Mouse (Mus musculus) stomach, embryonic 14.5 days (tissue): Measurements from ENCODE around the gene Slc26a8. TPM values are rescaled to one million over a fixed set of nuclear protein-coding genes. Genes with fewer than 3 reads are reported as not detected.
A peak's percentile ranks its signal among the peaks of the same experiment; 100 is the strongest.

ENCODE experiments used
- ATAC-seq: fragments of 200-750 bp; cut with Nextera tagmentation; 2 replicates; pipeline ENCODE4 v1.8.0; 2017; ENCODE audit warnings: low read depth, moderate TSS enrichment; ENCODE audit not compliant: insufficient number of reproducible peaks, insufficient read depth, low FRiP score
- H3K27ac ChIP-seq: fragments of 300-500 bp; sonication (generic); 2 replicates; pipeline ENCODE4 v1.5.1; 2014; ENCODE audit warnings: mild to moderate bottlenecking, low read length, moderate library complexity, mixed read lengths
- H3K27me3 ChIP-seq: fragments of 300-500 bp; sonication (generic); 2 replicates; pipeline ENCODE4 v1.6.1; 2014; ENCODE audit warnings: low read length, control low read depth, mixed read lengths; ENCODE audit not compliant: control insufficient read depth, insufficient read depth
- H3K36me3 ChIP-seq: fragments of 300-500 bp; sonication (generic); 2 replicates; pipeline ENCODE4 v1.6.1; 2014; ENCODE audit warnings: mild to moderate bottlenecking, control low read depth, low read length, moderate library complexity, mixed read lengths; ENCODE audit not compliant: control insufficient read depth, insufficient read depth
- H3K4me1 ChIP-seq: fragments of 300-500 bp; sonication (generic); 2 replicates; pipeline ENCODE4 v1.6.1; 2014; ENCODE audit warnings: low read length, control low read depth, mixed read lengths; ENCODE audit not compliant: control insufficient read depth, insufficient read depth
- H3K4me2 ChIP-seq: fragments of 300-500 bp; sonication (generic); replicated peaks from 2 replicates; pipeline ENCODE4 v1.6.1; 2014; ENCODE audit warnings: low read depth, low read length, control low read depth
- H3K4me3 ChIP-seq: fragments of 300-500 bp; sonication (generic); 2 replicates; pipeline ENCODE4 v1.5.1; 2014; ENCODE audit warnings: low read depth, low read length, control low read depth
- H3K9ac ChIP-seq: fragments of 300-500 bp; sonication (generic); replicated peaks from 2 replicates; pipeline ENCODE4 v1.6.1; 2014; ENCODE audit warnings: low read depth, mild to moderate bottlenecking, control low read depth, low read length, moderate library complexity, mixed read lengths
- H3K9me3 ChIP-seq: fragments of 300-500 bp; sonication (generic); 2 replicates; pipeline ENCODE4 v1.6.1; 2016; ENCODE audit warnings: low read depth, low read length, control low read depth; ENCODE audit not compliant: control insufficient read depth
- WGBS: fragments of 180-500 bp; shearing (Covaris S2); extraction: QIAGEN DNeasy Blood & Tissue Kit; methylation state at CpG from one replicate; pipeline ENCODE4 v1.1.7; 2014; 5-methylcytosine and 5-hydroxymethylcytosine counted together
- polyA plus RNA-seq: library from polyadenylated mRNA; unstranded; fragments of >200 nt; fragmentation: Nextera tagmentation; extraction: Ambion mirVana; gene quantifications from 2 replicates; pipeline ENCODE4 v1.2.1, GENCODE M21; 2014

Slc26a8 gene
- polyA plus RNA-seq, 1 experiment from 2014 or later = 1.9 TPM

GRCm38 (mm10) chr17:28617636-28618035, 72.4 kb downstream of the Slc26a8 start:
- no peaks in the 10 kb centered on the region for H3K27me3 ChIP-seq
- no peaks in the 10 kb centered on the region for H3K9me3 ChIP-seq
- 88% methylated on average over 10 of the region's 10 CpGs for WGBS
- peaks cover 16% of the 10 kb centered on the region for H3K4me1 ChIP-seq
- H3K27ac ChIP-seq = no peak overlapping the region
- H3K4me3 ChIP-seq = no peak overlapping the region
- H3K36me3 ChIP-seq = peaks cover 17% of the 10 kb centered on the region
- no peak overlapping the region for H3K9ac ChIP-seq
- no peak overlapping the region for H3K4me2 ChIP-seq
- no peak for ATAC-seq

GRCm38 (mm10) chr17:28615332-28615731, 74.7 kb downstream of the Slc26a8 start:
- H3K27ac ChIP-seq = no peak overlapping the region
- peaks cover 8% of the 10 kb centered on the region; the same call in 1 of the 2 replicates for H3K4me1 ChIP-seq
- peaks cover 17% of the 10 kb centered on the region for H3K36me3 ChIP-seq
- no peak overlapping the region for H3K4me2 ChIP-seq
- 98% methylated on average over 4 of the region's 4 CpGs for WGBS
- no peak for ATAC-seq
- H3K9ac ChIP-seq = no peak overlapping the region
- H3K4me3 ChIP-seq = no peak overlapping the region
- H3K9me3 ChIP-seq = no peaks in the 10 kb centered on the region
- H3K27me3 ChIP-seq = no peaks in the 10 kb centered on the region

- Histone ChIP-seq H3K27me3 (no peaks in the 10 kb centered on the region), H3K27ac (no peak overlapping the region), H3K4me2 (no peak overlapping the region), H3K4me1 (no peaks in the 10 kb centered on the region), H3K9me3 (no peaks in the 10 kb centered on the region), H3K36me3 (peaks cover 18% of the 10 kb centered on the region), H3K4me3 (no peak overlapping the region), H3K9ac (no peak overlapping the region)
- no peak for ATAC-seq
- 85% methylated on average over 6 of the region's 6 CpGs for WGBS
Observed at GRCm38 (mm10) chr17:28613096-28613495, 76.9 kb downstream of the Slc26a8 start.

- Histone ChIP-seq H3K27me3 (no peaks in the 10 kb centered on the region), H3K4me1 (no peaks in the 10 kb centered on the region), H3K4me3 (no peak overlapping the region), H3K9me3 (no peaks in the 10 kb centered on the region), H3K27ac (no peak overlapping the region), H3K4me2 (no peak overlapping the region), H3K36me3 (peaks cover 22% of the 10 kb centered on the region), H3K9ac (no peak overlapping the region)
- WGBS = 88% methylated on average over 2 of the region's 2 CpGs
- ATAC-seq = no peak
Observed at GRCm38 (mm10) chr17:28612603-28613002, 77.4 kb downstream of the Slc26a8 start.

- WGBS = 76% methylated on average over 3 of the region's 3 CpGs
Observed at GRCm38 (mm10) chr17:28609543-28609942, 80.5 kb downstream of the Slc26a8 start.

GRCm38 (mm10) chr17:28601557-28602250, 88.3 kb downstream of the Slc26a8 start:
- no peak overlapping the region for H3K4me2 ChIP-seq
- no peak overlapping the region for H3K4me3 ChIP-seq
- no peak overlapping the region for H3K27ac ChIP-seq
- WGBS = 90% methylated on average over 9 of the region's 9 CpGs
- no peaks in the 10 kb centered on the region for H3K27me3 ChIP-seq
- no peaks in the 10 kb centered on the region for H3K4me1 ChIP-seq
- H3K9ac ChIP-seq = no peak overlapping the region
- H3K9me3 ChIP-seq = no peaks in the 10 kb centered on the region
- peaks cover 77% of the 10 kb centered on the region for H3K36me3 ChIP-seq
- ATAC-seq = no peak

More at GRCm38 (mm10) chr17:28609543-28609942, 80.5 kb downstream of the Slc26a8 start:
- peaks cover 27% of the 10 kb centered on the region; the same call in 1 of the 2 replicates for H3K36me3 ChIP-seq
- H3K4me1 ChIP-seq = no peaks in the 10 kb centered on the region
- no peaks in the 10 kb centered on the region for H3K9me3 ChIP-seq
- no peak overlapping the region for H3K4me3 ChIP-seq
- ATAC-seq = no peak
- no peak overlapping the region for H3K27ac ChIP-seq
- H3K9ac ChIP-seq = no peak overlapping the region
- H3K27me3 ChIP-seq = no peaks in the 10 kb centered on the region
- H3K4me2 ChIP-seq = no peak overlapping the region

- H3K36me3 ChIP-seq = peaks cover 80% of the 10 kb centered on the region
- 90% methylated on average over 5 of the region's 5 CpGs for WGBS
- no peak for ATAC-seq
Observed at GRCm38 (mm10) chr17:28600780-28601179, 89.3 kb downstream of the Slc26a8 start.

GRCm38 (mm10) chr17:28593965-28594364, 96.1 kb downstream of the Slc26a8 start:
- no peak for ATAC-seq
- WGBS = 70% methylated on average over 4 of the region's 4 CpGs
- Histone ChIP-seq H3K4me2 (no peak overlapping the region), H3K9me3 (no peaks in the 10 kb centered on the region), H3K27ac (no peak overlapping the region), H3K4me1 (no peaks in the 10 kb centered on the region), H3K9ac (no peak overlapping the region), H3K4me3 (no peak overlapping the region), H3K27me3 (no peaks in the 10 kb centered on the region), H3K36me3 (peaks cover 77% of the 10 kb centered on the region)

More at GRCm38 (mm10) chr17:28600780-28601179, 89.3 kb downstream of the Slc26a8 start:
- Histone ChIP-seq H3K4me2 (no peak overlapping the region), H3K9ac (no peak overlapping the region), H3K4me1 (no peaks in the 10 kb centered on the region), H3K27ac (no peak overlapping the region), H3K27me3 (no peaks in the 10 kb centered on the region), H3K9me3 (no peaks in the 10 kb centered on the region), H3K4me3 (no peak overlapping the region)

GRCm38 (mm10) chr17:28592998-28593397, 97.0 kb downstream of the Slc26a8 start:
- Histone ChIP-seq H3K4me2 (no peak overlapping the region), H3K4me1 (no peaks in the 10 kb centered on the region), H3K4me3 (no peak overlapping the region), H3K9ac (no peak overlapping the region), H3K27ac (no peak overlapping the region), H3K9me3 (no peaks in the 10 kb centered on the region), H3K36me3 (peaks cover 79% of the 10 kb centered on the region), H3K27me3 (no peaks in the 10 kb centered on the region)
- 17% methylated on average over 4 of the region's 4 CpGs for WGBS
- peak; percentile 37; the same call in 1 of the 2 replicates for ATAC-seq
